Mouse (Mus musculus) MEL (cell line): Measurements from ENCODE around the gene Angptl7. TPM values are rescaled to one million over a fixed set of nuclear protein-coding genes. Genes with fewer than 3 reads are reported as not detected.

Experiments
- DNase-seq: peaks from one replicate; pipeline ENCODE4 v3.0.0; 2011; ENCODE audit warnings: low read depth, low spot score
- H3K27ac ChIP-seq: 2 replicates; pipeline ENCODE4 v1.5.1; 2012; ENCODE audit warnings: low read depth, mild to moderate bottlenecking, control low read depth, low read length, moderate library complexity; ENCODE audit not compliant: control insufficient read depth
- H3K27me3 ChIP-seq, 2 experiments: fragments of 150-350 bp in 1 of 2; sonication (generic) in 1 of 2; 2 replicates each; pipeline ENCODE4 v1.6.1; 2012; ENCODE audit warnings: low read length in 2 of 2, mild to moderate bottlenecking in 2 of 2, improper control_type of control experiment in 1 of 2, moderate library complexity in 1 of 2; ENCODE audit not compliant: insufficient read depth in 2 of 2, control insufficient read depth in 1 of 2
- H3K36me3 ChIP-seq, 2 experiments: 2 replicates each; pipeline ENCODE4 v1.6.1; 2012 to 2014; ENCODE audit warnings: low read length in 2 of 2, improper control_type of control experiment in 1 of 2, inconsistent platforms in 1 of 2, mild to moderate bottlenecking in 1 of 2; ENCODE audit not compliant: insufficient read depth in 2 of 2, control insufficient read depth in 1 of 2
- H3K4me1 ChIP-seq, 2 experiments: fragments of 150-350 bp in 1 of 2; sonication (generic) in 1 of 2; 2 replicates each; pipeline ENCODE4 v1.6.1; 2012; ENCODE audit warnings: low read length in 2 of 2, improper control_type of control experiment in 1 of 2, mild to moderate bottlenecking in 1 of 2; ENCODE audit not compliant: insufficient read depth in 2 of 2, control insufficient read depth in 1 of 2
- H3K4me3 ChIP-seq, 2 experiments: fragments of 150-350 bp in 1 of 2; sonication (generic) in 1 of 2; 2 replicates each; pipeline ENCODE4 v1.5.1; 2012; ENCODE audit warnings: low read depth in 2 of 2, low read length in 2 of 2, mild to moderate bottlenecking in 2 of 2, moderate library complexity in 2 of 2, control low read depth in 1 of 2, improper control_type of control experiment in 1 of 2; ENCODE audit not compliant: control insufficient read depth in 1 of 2, insufficient read depth in 1 of 2
- H3K79me2 ChIP-seq: 2 replicates; pipeline ENCODE4 v1.6.1; 2012; ENCODE audit warnings: mild to moderate bottlenecking, low read length, moderate library complexity; ENCODE audit not compliant: control insufficient read depth, poor library complexity, insufficient read depth
- H3K9ac ChIP-seq: 2 replicates; pipeline ENCODE4 v1.6.1; 2012; ENCODE audit warnings: low read depth, mild to moderate bottlenecking, control low read depth, low read length, moderate library complexity; ENCODE audit not compliant: control insufficient read depth, poor library complexity, severe bottlenecking
- H3K9me3 ChIP-seq: fragments of 150-350 bp; sonication (generic); replicated peaks from 2 replicates; pipeline ENCODE4 v1.6.1; 2012; ENCODE audit warnings: mild to moderate bottlenecking, low read length, improper control_type of control experiment, moderate library complexity; ENCODE audit not compliant: insufficient read depth
- BHLHE40 ChIP-seq: IDR thresholded peaks from 2 replicates; pipeline ENCODE4 v1.6.1; 2012; ENCODE audit warnings: low read depth, mild to moderate bottlenecking, inconsistent platforms, low read length, improper control_type of control experiment, borderline replicate concordance
- CHD1 ChIP-seq: IDR thresholded peaks from 2 replicates; pipeline ENCODE4 v1.6.1; 2012; ENCODE audit warnings: low read depth, mild to moderate bottlenecking, inconsistent platforms, low read length, improper control_type of control experiment
- CTCF ChIP-seq, 3 experiments: IDR thresholded peaks in 2 of 3; conservative IDR thresholded peaks in 1 of 3; 2 replicates each; pipeline ENCODE4 v1.5.1; 2011 to 2012; ENCODE audit warnings: low read length in 3 of 3, low read depth in 2 of 3, mild to moderate bottlenecking in 2 of 3, improper control_type of control experiment in 1 of 3, inconsistent platforms in 1 of 3, mixed read lengths in 1 of 3, moderate library complexity in 1 of 3; ENCODE audit not compliant: control insufficient read depth in 1 of 3, insufficient read depth in 1 of 3, poor library complexity in 1 of 3, severe bottlenecking in 1 of 3
- E2F4 ChIP-seq: IDR thresholded peaks from 2 replicates; pipeline ENCODE4 v1.6.1; 2011; ENCODE audit warnings: low read depth, low read length, improper control_type of control experiment, borderline replicate concordance
- EP300 ChIP-seq, 2 experiments: IDR thresholded peaks; 2 replicates each; pipeline ENCODE4 v1.6.1; 2011; ENCODE audit warnings: improper control_type of control experiment in 2 of 2, low read length in 2 of 2, low read depth in 1 of 2, mild to moderate bottlenecking in 1 of 2
- GATA1 ChIP-seq: IDR thresholded peaks from 2 replicates; pipeline ENCODE4 v1.6.1; 2011; ENCODE audit warnings: low read depth, low read length, improper control_type of control experiment
- JUND ChIP-seq: IDR thresholded peaks from 2 replicates; pipeline ENCODE4 v1.6.1; 2011; ENCODE audit warnings: low read depth, mild to moderate bottlenecking, improper control_type of control experiment, low read length
- KAT2A ChIP-seq: conservative IDR thresholded peaks from 2 replicates; pipeline ENCODE4 v1.6.1; 2012; ENCODE audit warnings: low read depth, low read length, improper control_type of control experiment, inconsistent platforms
- MAFK ChIP-seq: IDR thresholded peaks from 2 replicates; pipeline ENCODE4 v1.6.1; 2011; ENCODE audit warnings: low read depth, mild to moderate bottlenecking, low read length, improper control_type of control experiment, borderline replicate concordance
- MAX ChIP-seq: IDR thresholded peaks from 2 replicates; pipeline ENCODE4 v1.6.1; 2011; ENCODE audit warnings: low read length, improper control_type of control experiment
- MAZ ChIP-seq: IDR thresholded peaks from 2 replicates; pipeline ENCODE4 v1.6.1; 2012; ENCODE audit warnings: low read depth, mild to moderate bottlenecking, inconsistent platforms, low read length, improper control_type of control experiment
- MXI1 ChIP-seq: IDR thresholded peaks from 2 replicates; pipeline ENCODE4 v1.6.1; 2011; ENCODE audit warnings: mild to moderate bottlenecking, low read depth, low read length, improper control_type of control experiment
- NELFE ChIP-seq: IDR thresholded peaks from 2 replicates; pipeline ENCODE4 v1.6.1; 2011; ENCODE audit warnings: low read depth, low read length, improper control_type of control experiment
- POLR2A ChIP-seq, 2 experiments: IDR thresholded peaks; 2 replicates each; pipeline ENCODE4 v1.6.1; 2011 to 2012; ENCODE audit warnings: low read length in 2 of 2, mild to moderate bottlenecking in 2 of 2, control low read depth in 1 of 2, improper control_type of control experiment in 1 of 2, low read depth in 1 of 2, moderate library complexity in 1 of 2; ENCODE audit not compliant: control insufficient read depth in 1 of 2, insufficient read depth in 1 of 2, poor library complexity in 1 of 2
- POLR2AphosphoS5 ChIP-seq: IDR thresholded peaks from 2 replicates; pipeline ENCODE4 v1.6.1; 2012; ENCODE audit warnings: low read depth, borderline replicate concordance, mild to moderate bottlenecking, inconsistent platforms, low read length, moderate library complexity, mixed read lengths
- USF2 ChIP-seq, 2 experiments: IDR thresholded peaks; 2 replicates each; pipeline ENCODE4 v1.6.1; 2011 to 2012; ENCODE audit warnings: improper control_type of control experiment in 2 of 2, low read length in 2 of 2, borderline replicate concordance in 1 of 2, inconsistent platforms in 1 of 2, low read depth in 1 of 2, mild to moderate bottlenecking in 1 of 2; ENCODE audit not compliant: insufficient read depth in 1 of 2
- ZNF384 ChIP-seq: IDR thresholded peaks from 2 replicates; pipeline ENCODE4 v1.6.1; 2012; ENCODE audit warnings: low read depth, mild to moderate bottlenecking, inconsistent platforms, low read length, improper control_type of control experiment
- polyA plus RNA-seq, 2 experiments: library from polyadenylated mRNA; stranded (reverse) in 1 of 2; unstranded in 1 of 2; fragments of >175 nt in 1 of 2; fragments of >200 nt in 1 of 2; gene quantifications; 2 replicates each; pipeline versions ENCODE4 v1.2.1 to v1.2.4; 2012; ENCODE audit warnings: low replicate concordance in 2 of 2, low read depth in 1 of 2; ENCODE audit not compliant: insufficient read length in 2 of 2, insufficient read depth in 1 of 2, missing spikeins in 1 of 2
- total RNA-seq: library from RNA; depleted of rRNA; stranded (reverse); fragments of 300-350 nt; gene quantifications from 2 replicates; pipeline ENCODE4 v1.2.3, GENCODE M21; 2012

Angptl7 gene
- total and polyA plus RNA-seq, 3 experiments, result not detected

GRCm38 (mm10) chr4:148455477-148456025 lies 44.7 kb downstream of the Angptl7 start:
- H3K9ac ChIP-seq, result no peak overlapping the region
- H3K27me3 ChIP-seq, result no peaks in the 10 kb centered on the region
- H3K4me3 ChIP-seq, result no peak overlapping the region
- no peak for DNase-seq
- TF ChIP-seq GATA1 (no peak), ZNF384 (no peak)
- TF ChIP-seq, all 39 proteins: peak for 0
- Histone ChIP-seq H3K27ac (no peak overlapping the region), H3K36me3 (peaks cover 0 to 1% of the 10 kb centered on the region in 2 experiments; a peak in 1 of 4 replicates), H3K4me1 (no peaks in the 10 kb centered on the region), H3K79me2 (0 out of 2 replicates have a peak, but pooled peaks cover 2% of the 10 kb centered on the region), H3K9me3 (no peaks in the 10 kb centered on the region)

- Histone ChIP-seq H3K9ac (no peak overlapping the region), H3K9me3 (no peaks in the 10 kb centered on the region), H3K4me1 (peaks cover 3% of the 10 kb centered on the region in 2 experiments; a peak in 2 of 4 replicates), H3K79me2 (peaks cover 13% of the 10 kb centered on the region), H3K4me3 (no peak overlapping the region), H3K36me3 (peaks cover 1 to 4% of the 10 kb centered on the region in 2 experiments; a peak in 3 of 4 replicates), H3K27me3 (no peaks in the 10 kb centered on the region), H3K27ac (no peak overlapping the region)
- TF ChIP-seq USF2 (IDR thresholded peaks at IDR 0.05; ENCODE audit: borderline replicate concordance in 1 of 2, insufficient read depth in 1 of 2, low read depth in 1 of 2, low read length in 2 of 2) (no peak), MAFK (no peak), POLR2AphosphoS5 (no peak), POLR2A (IDR thresholded peaks at IDR 0.05; ENCODE audit: control insufficient read depth in 1 of 2, insufficient read depth in 1 of 2, low read depth in 1 of 2, low read length in 2 of 2, poor library complexity in 1 of 2) (no peak), EP300 (IDR thresholded peaks at IDR 0.05; ENCODE audit: low read depth in 1 of 2, low read length in 2 of 2) (no peak), E2F4 (no peak), MAX (no peak), NELFE (no peak), GATA1 (no peak), MXI1 (no peak), ZNF384 (no peak), JUND (no peak)
- DNase-seq, result no peak
These were observed 46.6 kb downstream of the Angptl7 start for GRCm38 (mm10) chr4:148453707-148454106.

GRCm38 (mm10) chr4:148448853-148449245 lies 51.4 kb downstream of the Angptl7 start:
- peaks cover 1 to 4% of the 10 kb centered on the region in 2 experiments; a peak in 3 of 4 replicates for H3K36me3 ChIP-seq
- peak overlapping the region; percentile 85 for H3K9ac ChIP-seq
- H3K79me2 ChIP-seq, result peaks cover 22% of the 10 kb centered on the region
- H3K27ac ChIP-seq, result no peak overlapping the region
- DNase-seq, result peak; percentile 69
- TF ChIP-seq POLR2A (IDR thresholded peaks at IDR 0.05; ENCODE audit: control insufficient read depth in 1 of 2, insufficient read depth in 1 of 2, low read depth in 1 of 2, low read length in 2 of 2, poor library complexity in 1 of 2), result no peak
- TF ChIP-seq NELFE, result no peak
- TF ChIP-seq KAT2A, result no peak; the same call in 1 of the 2 replicates
- peak; percentile 80 for TF ChIP-seq MXI1
- peak; percentile 33 for TF ChIP-seq MAX
- no peak; the same call in 1 of the 2 replicates for TF ChIP-seq MAZ
- TF ChIP-seq BHLHE40, result no peak
- TF ChIP-seq CTCF (IDR thresholded peaks at IDR 0.05 in 2 of 3, conservative IDR thresholded peaks at IDR 0.05 in 1 of 3; ENCODE audit: control insufficient read depth in 1 of 3, insufficient read depth in 1 of 3, low read depth in 2 of 3, low read length in 3 of 3, poor library complexity in 1 of 3, severe bottlenecking in 1 of 3), result no peak
- TF ChIP-seq CHD1, result 0 out of 2 replicates have a peak, but pooled peaks have one; percentile 72
- TF ChIP-seq, all 39 proteins: peak for 3
- no peaks in the 10 kb centered on the region for H3K9me3 ChIP-seq
- H3K4me3 ChIP-seq, result peak overlapping the region; percentile 85 to 94
- no peaks in the 10 kb centered on the region for H3K27me3 ChIP-seq
- peaks cover 3 to 7% of the 10 kb centered on the region in 2 experiments; a peak in 3 of 4 replicates for H3K4me1 ChIP-seq
